Mouse (Mus musculus) gastrocnemius, postnatal 25 days (tissue): ENCODE data around the gene Mrgprh. TPM values are rescaled to one million over a fixed set of nuclear protein-coding genes. Genes with fewer than 3 reads are reported as not detected.
A peak's percentile ranks its signal among the peaks of the same experiment; 100 is the strongest.
"Not testable (repeated sequence)": the region's sequence is repeated elsewhere in the genome, so short reads cannot be mapped to it uniquely, and the experiment has no call there.

ENCODE experiments used
- DNase-seq: peaks from one replicate; pipeline ENCODE4 v3.0.0; 2022
- total RNA-seq, 2 experiments: library from RNA; stranded (reverse); gene quantifications; 1 replicate in 1 of 2; 2 replicates in 1 of 2; pipeline ENCODE4 v1.2.3; 2021

Mrgprh gene
- total RNA-seq, 2 experiments from 2014 or later: 1.2 to 2.2 TPM

- DNase-seq: no peak
These were observed 7.2 kb upstream of the Mrgprh start for GRCm38 (mm10) chr17:12868640-12869039.

GRCm38 (mm10) chr17:12872275-12873028 is 3.4 kb upstream of the Mrgprh start:
- no peak for DNase-seq

- DNase-seq: peak; percentile 51
These were observed 4.3 kb downstream of the Mrgprh start for GRCm38 (mm10) chr17:12880178-12880577.

- no peak for DNase-seq
These were observed 5.4 kb downstream of the Mrgprh start for GRCm38 (mm10) chr17:12881216-12881615.

- DNase-seq: no peak
These were observed 10.8 kb downstream of the Mrgprh start for GRCm38 (mm10) chr17:12886620-12887019.

- no peak for DNase-seq
These were observed 11.4 kb downstream of the Mrgprh start for GRCm38 (mm10) chr17:12887021-12887775.

GRCm38 (mm10) chr17:12891054-12891453 is 15.2 kb downstream of the Mrgprh start:
- no peak for DNase-seq

GRCm38 (mm10) chr17:12892033-12892432 is 16.2 kb downstream of the Mrgprh start:
- no peak for DNase-seq

- DNase-seq: no peak
These were observed 21.8 kb downstream of the Mrgprh start for GRCm38 (mm10) chr17:12897674-12898073.

GRCm38 (mm10) chr17:12898607-12899006 is 22.8 kb downstream of the Mrgprh start:
- not testable (repeated sequence) for DNase-seq

- no peak for DNase-seq
These were observed 26.5 kb downstream of the Mrgprh start for GRCm38 (mm10) chr17:12902291-12902690.

- DNase-seq: no peak
These were observed 27.8 kb downstream of the Mrgprh start for GRCm38 (mm10) chr17:12903372-12904333.

- no peak for DNase-seq
These were observed 28.5 kb downstream of the Mrgprh start for GRCm38 (mm10) chr17:12904349-12904748.

- no peak for DNase-seq
These were observed 30.0 kb downstream of the Mrgprh start for GRCm38 (mm10) chr17:12905810-12906209.

- DNase-seq: no peak
These were observed 30.6 kb downstream of the Mrgprh start for GRCm38 (mm10) chr17:12906436-12906835.

- no peak for DNase-seq
These were observed 33.8 kb downstream of the Mrgprh start, which contains the start of gene Pnldc1 for GRCm38 (mm10) chr17:12909361-12910280. Pnldc1 (minus strand) TSS chr17:12910230.

GRCm38 (mm10) chr17:12910391-12910790 is 34.6 kb downstream of the Mrgprh start:
- no peak for DNase-seq

- no peak for DNase-seq
These were observed 39.6 kb downstream of the Mrgprh start, which contains the start of gene Tcp1 for GRCm38 (mm10) chr17:12915488-12915880. Tcp1 (plus strand) TSS chr17:12915701.

GRCm38 (mm10) chr17:12915881-12916583 is 40.2 kb downstream of the Mrgprh start, which contains the start of gene Mrpl18:
Mrpl18 (minus strand) TSS chr17:12916345.
- DNase-seq: peak; percentile 100
